Mouse (Mus musculus) MEL (cell line): ENCODE measurements around the gene P3h2. TPM values are rescaled to one million over a fixed set of nuclear protein-coding genes. Genes with fewer than 3 reads are reported as not detected.

Experiments
- DNase-seq: peaks from one replicate; pipeline ENCODE4 v3.0.0; 2011; ENCODE audit warnings: low read depth, low spot score
- H3K27ac ChIP-seq: 2 replicates; pipeline ENCODE4 v1.5.1; 2012; ENCODE audit warnings: low read depth, mild to moderate bottlenecking, control low read depth, low read length, moderate library complexity; ENCODE audit not compliant: control insufficient read depth
- H3K27me3 ChIP-seq, 2 experiments: fragments of 150-350 bp in 1 of 2; sonication (generic) in 1 of 2; 2 replicates each; pipeline ENCODE4 v1.6.1; 2012; ENCODE audit warnings: low read length in 2 of 2, mild to moderate bottlenecking in 2 of 2, improper control_type of control experiment in 1 of 2, moderate library complexity in 1 of 2; ENCODE audit not compliant: insufficient read depth in 2 of 2, control insufficient read depth in 1 of 2
- H3K36me3 ChIP-seq, 2 experiments: 2 replicates each; pipeline ENCODE4 v1.6.1; 2012 to 2014; ENCODE audit warnings: low read length in 2 of 2, improper control_type of control experiment in 1 of 2, inconsistent platforms in 1 of 2, mild to moderate bottlenecking in 1 of 2; ENCODE audit not compliant: insufficient read depth in 2 of 2, control insufficient read depth in 1 of 2
- H3K4me1 ChIP-seq, 2 experiments: fragments of 150-350 bp in 1 of 2; sonication (generic) in 1 of 2; 2 replicates each; pipeline ENCODE4 v1.6.1; 2012; ENCODE audit warnings: low read length in 2 of 2, improper control_type of control experiment in 1 of 2, mild to moderate bottlenecking in 1 of 2; ENCODE audit not compliant: insufficient read depth in 2 of 2, control insufficient read depth in 1 of 2
- H3K4me3 ChIP-seq, 2 experiments: fragments of 150-350 bp in 1 of 2; sonication (generic) in 1 of 2; 2 replicates each; pipeline ENCODE4 v1.5.1; 2012; ENCODE audit warnings: low read depth in 2 of 2, low read length in 2 of 2, mild to moderate bottlenecking in 2 of 2, moderate library complexity in 2 of 2, control low read depth in 1 of 2, improper control_type of control experiment in 1 of 2; ENCODE audit not compliant: control insufficient read depth in 1 of 2, insufficient read depth in 1 of 2
- H3K79me2 ChIP-seq: 2 replicates; pipeline ENCODE4 v1.6.1; 2012; ENCODE audit warnings: mild to moderate bottlenecking, low read length, moderate library complexity; ENCODE audit not compliant: control insufficient read depth, poor library complexity, insufficient read depth
- H3K9ac ChIP-seq: 2 replicates; pipeline ENCODE4 v1.6.1; 2012; ENCODE audit warnings: low read depth, mild to moderate bottlenecking, control low read depth, low read length, moderate library complexity; ENCODE audit not compliant: control insufficient read depth, poor library complexity, severe bottlenecking
- H3K9me3 ChIP-seq: fragments of 150-350 bp; sonication (generic); replicated peaks from 2 replicates; pipeline ENCODE4 v1.6.1; 2012; ENCODE audit warnings: mild to moderate bottlenecking, low read length, improper control_type of control experiment, moderate library complexity; ENCODE audit not compliant: insufficient read depth
- BHLHE40 ChIP-seq: IDR thresholded peaks from 2 replicates; pipeline ENCODE4 v1.6.1; 2012; ENCODE audit warnings: low read depth, mild to moderate bottlenecking, inconsistent platforms, low read length, improper control_type of control experiment, borderline replicate concordance
- CHD1 ChIP-seq: IDR thresholded peaks from 2 replicates; pipeline ENCODE4 v1.6.1; 2012; ENCODE audit warnings: low read depth, mild to moderate bottlenecking, inconsistent platforms, low read length, improper control_type of control experiment
- CHD2 ChIP-seq: IDR thresholded peaks from 2 replicates; pipeline ENCODE4 v1.6.1; 2011; ENCODE audit warnings: low read length, improper control_type of control experiment
- CTCF ChIP-seq, 3 experiments: IDR thresholded peaks in 2 of 3; conservative IDR thresholded peaks in 1 of 3; 2 replicates each; pipeline ENCODE4 v1.5.1; 2011 to 2012; ENCODE audit warnings: low read length in 3 of 3, low read depth in 2 of 3, mild to moderate bottlenecking in 2 of 3, improper control_type of control experiment in 1 of 3, inconsistent platforms in 1 of 3, mixed read lengths in 1 of 3, moderate library complexity in 1 of 3; ENCODE audit not compliant: control insufficient read depth in 1 of 3, insufficient read depth in 1 of 3, poor library complexity in 1 of 3, severe bottlenecking in 1 of 3
- ELF1 ChIP-seq: IDR thresholded peaks from 2 replicates; pipeline ENCODE4 v1.6.1; 2014; ENCODE audit warnings: low read depth, mild to moderate bottlenecking, inconsistent platforms, low read length, improper control_type of control experiment, moderate library complexity
- EP300 ChIP-seq, 2 experiments: IDR thresholded peaks; 2 replicates each; pipeline ENCODE4 v1.6.1; 2011; ENCODE audit warnings: improper control_type of control experiment in 2 of 2, low read length in 2 of 2, low read depth in 1 of 2, mild to moderate bottlenecking in 1 of 2
- GATA1 ChIP-seq: IDR thresholded peaks from 2 replicates; pipeline ENCODE4 v1.6.1; 2011; ENCODE audit warnings: low read depth, low read length, improper control_type of control experiment
- HCFC1 ChIP-seq: IDR thresholded peaks from 2 replicates; pipeline ENCODE4 v1.6.1; 2012; ENCODE audit warnings: low read depth, mild to moderate bottlenecking, inconsistent platforms, low read length, improper control_type of control experiment, moderate library complexity
- JUND ChIP-seq: IDR thresholded peaks from 2 replicates; pipeline ENCODE4 v1.6.1; 2011; ENCODE audit warnings: low read depth, mild to moderate bottlenecking, improper control_type of control experiment, low read length
- KAT2A ChIP-seq: conservative IDR thresholded peaks from 2 replicates; pipeline ENCODE4 v1.6.1; 2012; ENCODE audit warnings: low read depth, low read length, improper control_type of control experiment, inconsistent platforms
- MAFK ChIP-seq: IDR thresholded peaks from 2 replicates; pipeline ENCODE4 v1.6.1; 2011; ENCODE audit warnings: low read depth, mild to moderate bottlenecking, low read length, improper control_type of control experiment, borderline replicate concordance
- MAZ ChIP-seq: IDR thresholded peaks from 2 replicates; pipeline ENCODE4 v1.6.1; 2012; ENCODE audit warnings: low read depth, mild to moderate bottlenecking, inconsistent platforms, low read length, improper control_type of control experiment
- MEF2A ChIP-seq: IDR thresholded peaks from 2 replicates; pipeline ENCODE4 v1.6.1; 2014; ENCODE audit warnings: low read depth, mild to moderate bottlenecking, inconsistent platforms, low read length, improper control_type of control experiment; ENCODE audit not compliant: poor library complexity, insufficient replicate concordance, severe bottlenecking; ENCODE audit errors: extremely low read depth
- MXI1 ChIP-seq: IDR thresholded peaks from 2 replicates; pipeline ENCODE4 v1.6.1; 2011; ENCODE audit warnings: mild to moderate bottlenecking, low read depth, low read length, improper control_type of control experiment
- NELFE ChIP-seq: IDR thresholded peaks from 2 replicates; pipeline ENCODE4 v1.6.1; 2011; ENCODE audit warnings: low read depth, low read length, improper control_type of control experiment
- RAD21 ChIP-seq: IDR thresholded peaks from 2 replicates; pipeline ENCODE4 v1.6.1; 2011; ENCODE audit warnings: mild to moderate bottlenecking, low read depth, low read length, improper control_type of control experiment
- SMC3 ChIP-seq: IDR thresholded peaks from 2 replicates; pipeline ENCODE4 v1.6.1; 2011; ENCODE audit warnings: low read depth, low read length, improper control_type of control experiment
- TAL1 ChIP-seq: IDR thresholded peaks from 2 replicates; pipeline ENCODE4 v1.6.1; 2012; ENCODE audit warnings: mild to moderate bottlenecking, inconsistent platforms, low read length, moderate library complexity, mixed read lengths
- TCF12 ChIP-seq: IDR thresholded peaks from 2 replicates; pipeline ENCODE4 v1.6.1; 2014; ENCODE audit warnings: low read depth, mild to moderate bottlenecking, inconsistent platforms, low read length, improper control_type of control experiment, moderate library complexity
- USF2 ChIP-seq, 2 experiments: IDR thresholded peaks; 2 replicates each; pipeline ENCODE4 v1.6.1; 2011 to 2012; ENCODE audit warnings: improper control_type of control experiment in 2 of 2, low read length in 2 of 2, borderline replicate concordance in 1 of 2, inconsistent platforms in 1 of 2, low read depth in 1 of 2, mild to moderate bottlenecking in 1 of 2; ENCODE audit not compliant: insufficient read depth in 1 of 2
- ZKSCAN1 ChIP-seq: IDR thresholded peaks from 2 replicates; pipeline ENCODE4 v1.6.1; 2012; ENCODE audit warnings: low read depth, mild to moderate bottlenecking, inconsistent platforms, low read length, improper control_type of control experiment, moderate library complexity
- ZMIZ1 ChIP-seq: IDR thresholded peaks from 2 replicates; pipeline ENCODE4 v1.6.1; 2012; ENCODE audit warnings: low read depth, mild to moderate bottlenecking, inconsistent platforms, low read length, improper control_type of control experiment, moderate library complexity
- polyA plus RNA-seq, 2 experiments: library from polyadenylated mRNA; stranded (reverse) in 1 of 2; unstranded in 1 of 2; fragments of >175 nt in 1 of 2; fragments of >200 nt in 1 of 2; gene quantifications; 2 replicates each; pipeline versions ENCODE4 v1.2.1 to v1.2.4; 2012; ENCODE audit warnings: low replicate concordance in 2 of 2, low read depth in 1 of 2; ENCODE audit not compliant: insufficient read length in 2 of 2, insufficient read depth in 1 of 2, missing spikeins in 1 of 2
- total RNA-seq: library from RNA; depleted of rRNA; stranded (reverse); fragments of 300-350 nt; gene quantifications from 2 replicates; pipeline ENCODE4 v1.2.3, GENCODE M21; 2012

P3h2 gene
- total and polyA plus RNA-seq, 3 experiments: not detected

DNA sequence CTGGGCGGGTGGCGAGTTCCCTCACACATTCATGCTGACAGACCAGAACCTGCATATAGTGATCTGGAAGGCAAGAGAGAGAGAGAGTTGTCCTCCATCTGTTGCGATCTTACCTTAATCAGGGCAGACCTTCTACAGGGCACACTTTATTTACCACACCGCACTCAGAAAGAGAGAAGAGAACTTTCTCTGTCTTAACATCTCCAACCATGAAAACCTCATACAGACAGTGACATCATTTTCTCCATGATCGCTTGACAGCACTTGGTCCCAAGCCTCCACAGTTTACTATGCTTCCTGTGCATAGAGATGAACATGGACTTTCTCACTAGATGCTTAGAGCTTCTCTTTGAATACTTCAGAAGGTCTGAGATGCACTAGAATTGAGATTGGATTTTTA, 118.4 kb downstream of the P3h2 start:
- no peaks in the 10 kb centered on the region for H3K4me1 ChIP-seq
- H3K79me2 ChIP-seq: no peaks in the 10 kb centered on the region
- DNase-seq: no peak
- H3K4me3 ChIP-seq: no peak overlapping the region
- no peaks in the 10 kb centered on the region for H3K27me3 ChIP-seq
- TF ChIP-seq BHLHE40 (no peak), KAT2A (no peak), MAFK (no peak)
- TF ChIP-seq, all 39 proteins: peak for 0
- Histone ChIP-seq H3K36me3 (no peaks in the 10 kb centered on the region), H3K9ac (no peak overlapping the region), H3K9me3 (no peaks in the 10 kb centered on the region), H3K27ac (no peak overlapping the region)

DNA sequence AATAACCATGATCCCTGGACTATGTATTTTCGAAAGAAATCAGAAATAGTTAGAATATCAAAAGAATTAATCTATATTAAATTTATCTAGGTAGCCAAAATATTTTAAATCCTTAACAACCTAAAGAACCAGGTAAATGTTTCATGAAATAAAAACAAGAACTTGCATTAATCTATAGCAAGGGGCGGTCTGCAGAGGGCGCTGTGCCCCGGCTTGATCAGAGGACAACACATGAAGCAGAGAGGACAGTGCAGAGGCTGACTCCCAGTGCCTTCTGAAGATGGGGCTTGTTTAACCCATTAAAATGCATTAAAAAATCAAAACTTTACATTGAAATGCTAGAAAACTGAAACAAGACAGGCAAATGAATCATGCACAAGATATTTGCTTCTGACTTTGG, 121.9 kb downstream of the P3h2 start:
- H3K9ac ChIP-seq: no peak overlapping the region
- no peaks in the 10 kb centered on the region for H3K36me3 ChIP-seq
- no peaks in the 10 kb centered on the region for H3K9me3 ChIP-seq
- no peak overlapping the region for H3K4me3 ChIP-seq
- peak; percentile 12 for DNase-seq
- peak; percentile 44 for TF ChIP-seq SMC3
- TF ChIP-seq CTCF (IDR thresholded peaks at IDR 0.05 in 2 of 3, conservative IDR thresholded peaks at IDR 0.05 in 1 of 3; ENCODE audit: control insufficient read depth in 1 of 3, insufficient read depth in 1 of 3, low read depth in 2 of 3, low read length in 3 of 3, poor library complexity in 1 of 3, severe bottlenecking in 1 of 3): peak in 2 of 3 experiments; percentile 37 to 57; a peak in 4 of 6 replicates
- no peak for TF ChIP-seq CHD1
- TF ChIP-seq RAD21: peak; percentile 8
- TF ChIP-seq HCFC1: no peak
- no peak overlapping the region for H3K27ac ChIP-seq
- no peaks in the 10 kb centered on the region for H3K27me3 ChIP-seq
- H3K4me1 ChIP-seq: no peaks in the 10 kb centered on the region
- no peaks in the 10 kb centered on the region for H3K79me2 ChIP-seq

DNA sequence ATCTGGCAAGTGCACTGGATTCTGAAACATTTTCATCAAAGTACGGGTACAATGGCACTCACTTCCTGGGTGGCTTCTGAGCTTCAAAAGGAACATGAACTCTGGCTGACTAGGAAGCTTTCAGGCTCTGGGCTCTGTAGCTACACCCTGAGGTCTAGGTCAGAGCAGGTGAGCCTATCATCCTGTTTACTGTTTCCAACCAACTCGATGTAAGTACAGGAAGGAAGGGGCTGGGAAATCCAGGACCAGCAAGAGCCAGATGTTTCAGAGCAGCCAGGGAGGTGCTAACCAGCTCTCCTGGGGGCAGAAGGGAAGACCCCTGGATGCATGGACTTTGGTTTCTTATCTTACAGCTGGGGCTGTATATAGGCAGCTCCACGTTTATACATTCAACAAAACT, 126.5 kb downstream of the P3h2 start:
- no peak for DNase-seq
- Histone ChIP-seq H3K9me3 (no peaks in the 10 kb centered on the region), H3K79me2 (no peaks in the 10 kb centered on the region), H3K27ac (no peak overlapping the region), H3K4me3 (no peak overlapping the region), H3K4me1 (no peaks in the 10 kb centered on the region), H3K9ac (no peak overlapping the region), H3K36me3 (no peaks in the 10 kb centered on the region), H3K27me3 (no peaks in the 10 kb centered on the region)
- TF ChIP-seq ZMIZ1 (no peak), MAZ (no peak), MEF2A (no peak), TCF12 (no peak), NELFE (no peak), GATA1 (no peak), MXI1 (no peak), USF2 (IDR thresholded peaks at IDR 0.05; ENCODE audit: borderline replicate concordance in 1 of 2, insufficient read depth in 1 of 2, low read depth in 1 of 2, low read length in 2 of 2) (no peak), EP300 (IDR thresholded peaks at IDR 0.05; ENCODE audit: low read depth in 1 of 2, low read length in 2 of 2) (no peak), ELF1 (no peak), CHD2 (no peak), ZKSCAN1 (no peak), SMC3 (no peak), KAT2A (no peak), HCFC1 (no peak), CTCF (IDR thresholded peaks at IDR 0.05 in 2 of 3, conservative IDR thresholded peaks at IDR 0.05 in 1 of 3; ENCODE audit: control insufficient read depth in 1 of 3, insufficient read depth in 1 of 3, low read depth in 2 of 3, low read length in 3 of 3, poor library complexity in 1 of 3, severe bottlenecking in 1 of 3) (no peak), JUND (no peak), TAL1 (no peak)
